Mouse (Mus musculus): Measurements from ENCODE around the gene Slc13a2.

DNA sequence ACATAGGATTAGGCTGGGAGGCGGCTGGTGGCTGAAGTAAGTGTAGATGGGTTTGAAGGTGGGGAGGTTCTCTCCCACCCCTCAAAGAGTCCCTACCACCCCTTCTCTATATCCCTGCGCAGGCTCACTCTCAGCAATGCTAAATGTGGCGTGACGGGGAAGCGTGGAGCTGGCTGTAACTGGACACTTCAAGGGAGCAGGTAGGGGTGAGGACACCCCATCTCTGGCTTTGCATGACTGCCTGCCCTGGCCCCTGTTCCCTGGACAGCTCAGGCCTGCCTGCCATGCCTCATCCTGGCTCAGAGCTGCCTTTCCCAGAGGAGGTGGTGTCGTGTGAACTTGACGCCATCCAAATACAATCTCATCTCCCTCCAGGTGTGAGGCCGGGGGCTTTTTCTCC, 47.9 kb downstream of the Slc13a2 start:
- TF ChIP-seq CTCF (conservative IDR thresholded peaks at IDR 0.05; ENCODE audit: insufficient read depth, insufficient read length, low read depth, low read length), result no peak
- TF ChIP-seq POLR2A (IDR thresholded peaks at IDR 0.05; ENCODE audit: low read depth, low read length), result no peak
